Mouse (Mus musculus): Measurements from ENCODE around the gene Lfng.
A peak's percentile ranks its signal among the peaks of the same experiment; 100 is the strongest.

Gene Lfng

GRCm38 (mm10) chr5:140662741-140663592 lies 55.8 kb downstream of the Lfng start:
- no peak for DNase-seq (ENCODE audit: low read depth, low spot score)

- DNase-seq (ENCODE audit: low read depth, low spot score): peak; percentile 42
Observed at GRCm38 (mm10) chr5:140663621-140664180, 56.6 kb downstream of the Lfng start.

All from telencephalon, adult 2 months (tissue).